8 mouse cellular contexts compared by ENCODE assay signal in the genomic region with DNA sequence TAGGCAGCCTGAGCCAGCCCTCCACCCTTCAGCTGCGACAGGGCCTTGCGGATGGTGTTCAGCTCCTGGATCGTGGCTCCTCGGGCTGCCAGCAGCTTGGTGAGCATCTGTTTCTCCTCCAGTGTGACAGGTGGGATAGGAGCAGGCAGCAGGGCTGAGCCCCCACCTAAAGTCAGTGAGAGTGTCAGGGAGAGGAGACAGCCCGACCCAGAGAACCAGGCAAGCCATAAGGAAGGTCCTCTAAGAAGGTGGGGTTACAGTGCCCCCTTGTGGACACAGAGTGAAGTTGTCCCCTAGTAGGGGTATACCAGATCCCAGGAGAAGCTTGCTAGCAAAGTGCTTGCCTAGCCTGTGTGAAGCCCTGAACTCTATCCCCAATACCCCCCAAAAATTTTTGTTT. TPM values are rescaled to one million over a fixed set of nuclear protein-coding genes. Genes with fewer than 3 reads are reported as not detected.
A peak's percentile ranks its signal among the peaks of the same experiment; 100 is the strongest.
DNase-seq lines count a peak whose midpoint lies in the region; ATAC-seq and TF ChIP-seq lines count a peak whose summit lies in the region.

No protein-coding gene starts in this region.

- WGBS in forebrain, embryonic 10.5 days, result 54% methylated on average over 5 of the region's 5 CpGs
- 62% methylated on average over 5 of the region's 5 CpGs for WGBS in kidney, postnatal 0 days

- H3K9ac ChIP-seq in kidney, postnatal 0 days (ENCODE audit: low read depth, low read length), result no peak overlapping the region

- H3K4me3 ChIP-seq in bone marrow macrophage, adult 2 months (ENCODE audit: insufficient read depth, low read length), result no peak overlapping the region
- no peak overlapping the region for H3K4me3 ChIP-seq in forebrain, embryonic 10.5 days
- no peak overlapping the region for H3K4me3 ChIP-seq in kidney, postnatal 0 days (replicated peaks; ENCODE audit: low read depth, low read length)

- peaks cover 4% of the 10 kb centered on the region; the same call in 1 of the 2 replicates for H3K4me1 ChIP-seq in bone marrow macrophage, adult 2 months (ENCODE audit: control insufficient read depth, insufficient read depth, low read length)
- peaks cover 51% of the 10 kb centered on the region for H3K4me1 ChIP-seq in forebrain, embryonic 10.5 days
- no peaks in the 10 kb centered on the region; the same call in 1 of the 2 replicates for H3K4me1 ChIP-seq in kidney, postnatal 0 days (replicated peaks; ENCODE audit: insufficient read depth, low read length)

- H3K9me3 ChIP-seq in forebrain, embryonic 10.5 days, result no peaks in the 10 kb centered on the region
- no peaks in the 10 kb centered on the region for H3K9me3 ChIP-seq in kidney, postnatal 0 days (replicated peaks; ENCODE audit: low read length)

- no peak overlapping the region for H3K27ac ChIP-seq in bone marrow macrophage, adult 2 months (ENCODE audit: insufficient read depth, low read depth, low read length)
- H3K27ac ChIP-seq in forebrain, embryonic 10.5 days, result peak overlapping the region; percentile 72
- H3K27ac ChIP-seq in kidney, postnatal 0 days, result no peak overlapping the region

- no peak for TF ChIP-seq POLR2A in bone marrow macrophage, adult 2 months (IDR thresholded peaks at IDR 0.05; ENCODE audit: borderline replicate concordance, low read depth, low read length)

- peaks cover 38% of the 10 kb centered on the region for H3K36me3 ChIP-seq in forebrain, embryonic 10.5 days (replicated peaks)
- H3K36me3 ChIP-seq in kidney, postnatal 0 days (ENCODE audit: insufficient read depth, low read length), result no peaks in the 10 kb centered on the region

- ATAC-seq in kidney, postnatal 0 days (replicated peaks; ENCODE audit: low FRiP score, low read depth), result 0 out of 2 replicates have a peak, but pooled peaks have one; percentile 9

- peak; percentile 27 to 56 for DNase-seq in left cerebral cortex, adult 18-20 months (ENCODE audit: low spot score in 2 of 2)
- no peak for DNase-seq in left cerebral cortex, adult 11 months (ENCODE audit: low spot score)
- peak; percentile 82 for DNase-seq in forebrain, embryonic 10.5 days (ENCODE audit: extremely low spot score, low spot score)
- DNase-seq in kidney, postnatal 0 days (ENCODE audit: low spot score), result peak; percentile 72
- peak; percentile 71 for DNase-seq in lung, postnatal 10 days
- DNase-seq in retina, postnatal 1 day, result peak; percentile 87
- no peak for DNase-seq in ovary, postnatal 10 days (ENCODE audit: low spot score)

- peak; percentile 57 for TF ChIP-seq CTCF in bone marrow macrophage, adult 2 months (IDR thresholded peaks at IDR 0.05; ENCODE audit: low read depth, low read length)
- peak; percentile 76 for TF ChIP-seq CTCF in kidney, postnatal 0 days (IDR thresholded peaks at IDR 0.05; ENCODE audit: low read depth)

- no peaks in the 10 kb centered on the region for H3K27me3 ChIP-seq in forebrain, embryonic 10.5 days (ENCODE audit: poor library complexity, severe bottlenecking)
- no peaks in the 10 kb centered on the region for H3K27me3 ChIP-seq in kidney, postnatal 0 days (ENCODE audit: insufficient read depth, low read length)

- no peak overlapping the region for H3K4me2 ChIP-seq in kidney, postnatal 0 days (ENCODE audit: low read length)

RNA-seq across cellular contexts. Expression of a gene that starts 1.5 kb away (rescaled TPM):
- total RNA-seq in left cerebral cortex, adult 18-20 months (2021), result 1 to 10 TPM; 3.6 to 3.8 TPM
- 0.58 and 0.77 TPM in 2 replicates for polyA plus RNA-seq in bone marrow macrophage, adult 2 months (2012; ENCODE audit: insufficient read depth, insufficient read length, missing spikeins)
- polyA plus RNA-seq in forebrain, embryonic 10.5 days (2016; fragmentation: Nextera tagmentation; extraction: Ambion mirVana), result 6.8 and 8.0 TPM in 2 replicates
- 11.5 and 14.4 TPM in 2 replicates for polyA plus RNA-seq in kidney, postnatal 0 days (2015; fragmentation: Nextera tagmentation; extraction: Ambion mirVana)

RNA-seq across cellular contexts. Expression of a gene that starts 14.3 kb away (rescaled TPM):
- 100 to 1,000 TPM; 128 to 136 TPM for total RNA-seq in left cerebral cortex, adult 18-20 months (2021)
- polyA plus RNA-seq in bone marrow macrophage, adult 2 months (2012; ENCODE audit: insufficient read depth, insufficient read length, missing spikeins), result 30.8 and 37.0 TPM in 2 replicates
- polyA plus RNA-seq in forebrain, embryonic 10.5 days (2016; fragmentation: Nextera tagmentation; extraction: Ambion mirVana), result 28.3 and 30.2 TPM in 2 replicates
- polyA plus RNA-seq in kidney, postnatal 0 days (2015; fragmentation: Nextera tagmentation; extraction: Ambion mirVana), result 16.9 and 18.5 TPM in 2 replicates

RNA-seq across cellular contexts. Expression of a gene that starts 43.1 kb away (rescaled TPM):
- total RNA-seq in left cerebral cortex, adult 18-20 months (2021), result 10 to 100 TPM; 19.0 to 22.3 TPM
- polyA plus RNA-seq in bone marrow macrophage, adult 2 months (2012; ENCODE audit: insufficient read depth, insufficient read length, missing spikeins), result 41.5 and 42.6 TPM in 2 replicates
- polyA plus RNA-seq in forebrain, embryonic 10.5 days (2016; fragmentation: Nextera tagmentation; extraction: Ambion mirVana), result 42.0 and 50.7 TPM in 2 replicates
- polyA plus RNA-seq in kidney, postnatal 0 days (2015; fragmentation: Nextera tagmentation; extraction: Ambion mirVana), result 33.2 and 35.5 TPM in 2 replicates

RNA-seq across cellular contexts. Expression of a gene that starts 46.5 kb away (rescaled TPM):
- 10 to 100 TPM; 50.9 to 60.8 TPM for total RNA-seq in left cerebral cortex, adult 18-20 months (2021)
- polyA plus RNA-seq in bone marrow macrophage, adult 2 months (2012; ENCODE audit: insufficient read depth, insufficient read length, missing spikeins), result 99.0 and 113 TPM in 2 replicates
- polyA plus RNA-seq in forebrain, embryonic 10.5 days (2016; fragmentation: Nextera tagmentation; extraction: Ambion mirVana), result 70.9 and 71.8 TPM in 2 replicates
- 44.0 and 51.1 TPM in 2 replicates for polyA plus RNA-seq in kidney, postnatal 0 days (2015; fragmentation: Nextera tagmentation; extraction: Ambion mirVana)

RNA-seq across cellular contexts. Expression of a gene that starts 59.8 kb away (rescaled TPM):
- 1 to 10 TPM in 1 of 2 experiments, under 1 TPM in 1; 0.72 to 1.5 TPM for total RNA-seq in left cerebral cortex, adult 18-20 months (2021)
- polyA plus RNA-seq in bone marrow macrophage, adult 2 months (2012; ENCODE audit: insufficient read depth, insufficient read length, missing spikeins), result not detected in 2 replicates
- 0.20 TPM in 1 of 2 replicates, not detected in the other for polyA plus RNA-seq in forebrain, embryonic 10.5 days (2016; fragmentation: Nextera tagmentation; extraction: Ambion mirVana)
- 0.86 and 1.5 TPM in 2 replicates for polyA plus RNA-seq in kidney, postnatal 0 days (2015; fragmentation: Nextera tagmentation; extraction: Ambion mirVana)

Comparison
In these comparisons a context has a peak if more than half of its experiments do, and no peak if none do; other contexts are left out.
1. DNase-seq: peak in left cerebral cortex, adult 18-20 months (2 of 2), forebrain, embryonic 10.5 days (single experiment), kidney, postnatal 0 days (single experiment), lung, postnatal 10 days (single experiment) and retina, postnatal 1 day (single experiment); none in left cerebral cortex, adult 11 months (single experiment) and ovary, postnatal 10 days (single experiment).